Mouse (Mus musculus): ENCODE data around the gene Immp2l. TPM values are rescaled to one million over a fixed set of nuclear protein-coding genes. Genes with fewer than 3 reads are reported as not detected.

Immp2l gene
- total RNA-seq, 2 experiments from 2014 or later, result 5.2 to 8.1 TPM

GRCm38 (mm10) chr12:41185509-41185908 lies 161.6 kb downstream of the Immp2l start:
- no peak for DNase-seq

DNA sequence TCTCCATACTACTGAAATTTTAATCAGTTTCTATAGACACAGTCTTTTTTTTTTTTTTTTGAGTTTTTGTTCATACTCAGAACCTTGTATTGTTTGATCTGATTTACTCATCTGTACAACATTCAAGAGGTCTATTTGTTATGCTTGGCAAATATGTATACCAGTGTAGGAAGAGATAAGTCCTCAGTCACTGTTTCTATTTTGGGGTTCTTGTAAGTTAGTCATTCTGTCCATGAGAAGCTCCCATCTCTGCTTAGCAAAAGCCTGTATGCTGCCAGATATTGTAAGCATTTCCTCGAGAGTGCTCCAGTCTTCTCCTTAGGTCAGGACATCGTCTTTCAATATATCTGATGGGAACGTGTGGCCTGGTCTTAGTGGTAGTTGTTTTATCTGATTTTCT lies 168.9 kb downstream of the Immp2l start:
- no peak for DNase-seq

DNA sequence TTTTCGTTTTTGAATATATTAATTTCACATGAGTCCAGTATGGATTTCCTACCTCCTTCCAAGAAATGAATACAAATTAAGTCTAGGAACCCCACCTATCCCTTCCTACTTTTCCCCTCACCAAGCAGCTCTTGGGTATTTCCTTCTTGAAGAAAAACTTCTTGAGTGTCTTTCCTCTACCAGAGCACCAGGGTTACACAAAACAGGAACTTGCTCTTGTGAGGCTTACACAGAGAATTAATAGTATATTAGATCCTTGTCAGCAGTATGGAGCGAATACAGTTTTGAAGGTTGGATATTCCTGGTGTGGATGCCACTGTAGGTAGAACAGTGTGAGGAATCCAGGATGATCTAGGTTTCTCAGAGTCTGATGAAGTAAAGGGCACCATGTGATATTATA lies 172.5 kb downstream of the Immp2l start:
- DNase-seq, result no peak

GRCm38 (mm10) chr12:41215186-41215585 lies 191.3 kb downstream of the Immp2l start:
- DNase-seq, result no peak

- peak; percentile 5 for DNase-seq
Measured at GRCm38 (mm10) chr12:41221893-41222292, 198.0 kb downstream of the Immp2l start.

GRCm38 (mm10) chr12:41223686-41224085 lies 199.8 kb downstream of the Immp2l start:
- no peak for DNase-seq

- DNase-seq, result no peak
Measured at GRCm38 (mm10) chr12:41224538-41224937, 200.6 kb downstream of the Immp2l start.

DNA sequence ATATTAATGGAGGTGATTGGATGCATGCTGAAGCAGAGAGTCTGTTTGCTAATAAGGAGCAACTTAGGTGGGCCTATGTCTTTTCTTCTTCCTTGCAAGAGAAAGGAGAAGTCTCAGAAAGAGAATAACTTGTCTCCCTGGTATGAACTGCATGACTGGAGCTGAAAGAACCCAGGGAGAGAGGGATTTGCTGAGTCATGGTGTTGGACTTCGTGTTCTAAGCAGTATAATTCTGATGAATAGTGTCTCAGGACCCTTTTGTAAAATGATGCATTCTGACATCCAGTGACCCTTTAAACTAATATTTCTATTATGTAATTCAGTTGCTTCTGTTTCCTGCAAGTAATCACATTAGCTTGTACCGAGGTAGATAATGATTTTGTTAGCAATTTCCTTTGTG lies 208.1 kb downstream of the Immp2l start:
- no peak for DNase-seq

- DNase-seq, result no peak
Measured at GRCm38 (mm10) chr12:41237880-41238279, 214.0 kb downstream of the Immp2l start.

- DNase-seq, result no peak
Measured at GRCm38 (mm10) chr12:41241221-41241620, 217.3 kb downstream of the Immp2l start.

GRCm38 (mm10) chr12:41248254-41248653 lies 224.4 kb downstream of the Immp2l start:
- DNase-seq, result no peak

DNA sequence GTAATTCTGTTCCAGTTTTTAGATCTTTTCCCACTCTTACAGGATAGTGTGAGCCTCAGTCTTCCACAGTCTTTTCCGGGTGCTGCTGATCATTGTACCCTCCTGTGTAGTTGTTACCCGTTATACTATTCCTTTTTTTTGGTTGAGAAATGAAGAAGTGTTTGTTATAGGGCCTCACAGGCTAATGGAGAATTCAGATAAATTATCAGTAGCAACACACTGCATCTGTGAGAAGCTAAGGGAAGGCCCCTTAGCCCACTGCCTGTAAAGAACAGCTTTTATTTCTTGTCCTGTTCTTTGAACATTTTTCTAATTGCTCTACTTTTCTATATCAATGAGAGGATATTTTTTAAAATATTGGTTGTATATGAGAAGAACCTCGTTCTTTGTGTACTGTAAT lies 226.2 kb downstream of the Immp2l start:
- DNase-seq, result no peak

GRCm38 (mm10) chr12:41257905-41258304 lies 234.0 kb downstream of the Immp2l start:
- no peak for DNase-seq

DNA sequence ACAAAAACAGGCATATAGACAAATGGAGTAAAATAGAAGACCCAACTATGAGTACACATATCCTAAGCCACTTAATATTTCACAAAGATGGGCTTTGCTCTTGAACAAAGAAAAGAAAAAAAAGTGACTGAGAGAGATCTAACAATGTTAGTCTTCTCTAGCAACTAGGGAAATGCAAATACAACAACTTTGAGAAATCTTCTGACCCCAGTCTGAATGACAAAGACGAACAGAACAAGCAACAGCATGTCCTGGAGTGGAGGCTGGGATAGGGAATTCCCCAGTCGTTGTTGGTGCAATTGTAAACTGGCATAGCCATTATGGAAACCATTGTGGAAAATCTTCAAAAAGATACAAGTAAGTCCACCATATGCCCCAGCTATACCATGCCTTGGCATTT lies 235.7 kb downstream of the Immp2l start:
- DNase-seq, result no peak

DNA sequence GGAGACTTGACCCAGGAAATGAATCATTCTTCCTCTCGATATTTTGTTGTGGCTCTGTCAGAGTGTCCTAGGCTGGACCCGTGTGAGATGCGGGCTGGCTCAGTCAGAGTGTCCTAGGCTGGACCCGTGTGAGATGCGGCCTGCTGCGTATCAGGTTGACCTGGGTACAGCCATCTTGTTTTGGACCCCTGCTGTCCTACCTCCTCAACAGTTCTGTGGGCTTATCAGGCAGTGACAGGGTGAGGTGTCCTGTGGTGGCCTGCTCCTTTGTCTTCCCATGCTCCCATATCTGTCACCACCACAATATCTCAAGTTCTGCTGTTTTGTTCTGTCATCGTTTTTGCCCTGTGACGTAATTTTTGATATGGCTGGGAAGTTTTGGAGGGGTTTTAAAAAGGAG lies 250.2 kb downstream of the Immp2l start:
- DNase-seq, result no peak

DNA sequence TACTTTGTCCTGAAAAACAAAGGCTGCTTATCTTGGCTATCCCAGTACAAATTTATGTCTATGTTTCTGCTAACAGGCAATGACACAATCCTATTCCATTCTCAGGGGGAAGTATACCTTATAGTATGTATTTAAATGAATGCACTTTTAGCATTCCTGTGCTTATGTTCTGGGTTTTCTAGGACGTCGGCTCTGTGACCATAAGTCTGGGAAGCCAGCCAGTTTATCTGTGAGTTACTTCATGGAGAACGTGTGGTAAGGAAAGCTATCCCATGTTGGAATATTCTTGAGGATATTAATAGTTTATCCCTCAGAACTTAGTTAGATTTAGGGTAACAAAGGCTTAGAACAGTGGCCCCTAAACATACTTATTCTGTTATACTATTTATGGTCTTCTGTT lies 251.5 kb downstream of the Immp2l start:
- no peak for DNase-seq

GRCm38 (mm10) chr12:41277896-41278295 lies 254.0 kb downstream of the Immp2l start:
- DNase-seq, result no peak

DNA sequence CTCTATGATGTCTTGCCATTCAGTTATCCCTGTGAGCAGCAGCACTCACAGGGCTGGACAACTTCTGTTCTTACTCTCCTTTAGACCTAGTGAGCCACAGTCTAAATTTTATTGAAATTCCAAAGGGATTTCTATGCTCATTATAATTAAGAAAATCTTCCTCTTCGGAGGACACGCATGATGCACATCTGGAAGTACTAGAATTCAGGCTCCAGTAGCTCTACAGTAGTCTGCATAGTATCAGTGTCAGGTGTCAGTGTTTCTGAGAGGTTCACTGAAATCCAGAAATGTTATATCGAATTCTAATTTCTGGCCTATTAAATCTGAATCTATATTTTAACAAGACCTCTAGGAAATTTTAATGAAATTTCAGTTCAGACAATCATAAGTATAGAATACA lies 265.2 kb downstream of the Immp2l start:
- DNase-seq, result no peak

- no peak for DNase-seq
Measured at GRCm38 (mm10) chr12:41307015-41307414, 283.1 kb downstream of the Immp2l start.

DNA sequence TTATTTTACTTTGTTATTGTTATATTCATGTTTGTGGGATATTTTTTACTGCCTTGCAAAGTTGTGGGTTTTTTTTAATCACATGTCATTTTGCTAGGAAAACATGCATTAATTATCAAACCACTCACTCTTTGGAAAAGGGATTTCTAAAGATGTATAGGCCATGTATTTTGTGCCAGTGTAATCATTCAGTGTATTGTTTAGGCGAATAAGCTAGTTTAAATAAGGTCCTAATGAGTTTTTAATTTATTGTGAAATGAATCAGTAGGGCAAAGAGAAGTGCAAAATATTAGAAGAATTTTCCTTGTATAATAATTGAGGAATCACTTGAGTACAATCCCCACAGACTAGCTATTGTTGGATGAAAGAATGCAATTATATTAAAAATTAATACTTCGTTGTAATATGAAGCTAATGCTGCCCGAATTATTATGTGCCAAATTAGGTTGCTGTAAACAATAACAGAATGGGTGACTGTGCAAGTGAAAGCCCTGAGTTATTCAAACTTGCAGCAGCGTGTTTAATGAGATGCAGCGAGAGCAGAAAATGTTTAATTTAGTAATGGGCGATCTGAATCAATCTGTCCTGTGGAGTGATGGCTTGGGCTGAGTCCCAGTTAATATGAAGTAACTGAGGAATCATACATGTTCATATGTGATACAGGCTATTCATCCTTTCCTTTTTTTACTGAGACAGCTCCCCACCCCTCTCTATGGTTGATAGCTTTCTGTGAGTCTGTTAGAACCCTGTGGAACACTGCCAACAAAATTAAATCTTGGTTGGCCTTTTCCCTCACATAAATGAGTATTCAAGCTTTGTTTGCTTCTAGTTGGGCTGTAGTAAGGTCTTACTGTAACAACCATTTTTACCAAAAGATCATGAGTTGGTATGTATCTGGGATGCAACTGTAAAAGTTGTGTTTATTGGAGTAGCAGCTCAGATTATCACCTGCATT lies 285.1 kb downstream of the Immp2l start:
- no peak for DNase-seq

DNA sequence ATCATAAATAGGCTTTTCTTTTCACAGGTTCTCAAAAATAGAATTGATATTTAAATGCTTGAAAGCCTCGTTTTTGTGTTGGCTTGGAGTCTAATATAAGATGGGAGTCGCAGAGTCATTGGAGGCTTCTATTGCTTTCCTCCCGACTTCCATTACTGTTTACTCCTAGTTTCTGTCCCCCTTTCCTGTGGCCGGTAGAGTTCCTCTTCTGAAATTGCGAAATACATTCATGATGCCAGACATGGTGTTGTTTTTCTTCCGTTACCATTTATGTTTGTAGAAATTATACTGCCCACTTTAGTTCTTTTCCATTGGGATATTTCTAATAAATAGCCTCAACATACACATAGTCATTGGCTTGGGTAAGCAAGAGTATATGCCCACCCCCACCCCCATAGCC lies 289.5 kb downstream of the Immp2l start:
- DNase-seq, result no peak

DNA sequence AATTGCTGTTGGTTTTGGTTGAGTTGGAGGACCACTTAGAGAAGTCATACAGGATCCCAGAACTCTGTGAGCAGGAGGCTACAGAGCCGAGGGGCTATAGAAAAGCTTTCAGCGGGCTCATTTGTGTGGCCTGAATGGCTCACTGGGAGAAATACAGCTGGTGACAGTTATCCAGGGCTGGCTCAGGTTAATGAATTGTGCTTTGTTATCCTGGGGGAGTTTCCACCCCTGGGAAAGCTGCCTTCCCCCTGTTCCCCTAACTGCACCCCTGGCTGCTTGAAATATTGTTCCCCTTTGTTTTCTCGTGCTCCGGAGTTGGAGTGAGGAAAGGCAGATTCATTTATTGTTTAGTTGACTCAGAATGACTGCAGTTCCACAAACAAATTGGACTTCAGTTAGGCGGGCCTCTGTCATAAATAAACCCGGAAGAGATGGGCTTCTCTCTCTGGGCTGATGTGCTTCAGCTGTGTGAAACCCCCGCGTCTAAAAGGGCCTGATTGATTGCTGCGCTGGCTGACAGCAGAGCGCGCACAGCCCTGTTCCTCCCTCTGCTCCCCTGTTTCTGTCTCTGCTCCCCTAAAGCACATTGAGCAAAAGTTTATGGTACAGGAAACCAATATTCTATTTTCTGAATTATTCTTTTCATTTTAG lies 291.0 kb downstream of the Immp2l start:
- no peak for DNase-seq

GRCm38 (mm10) chr12:41315871-41316270 lies 292.0 kb downstream of the Immp2l start:
- no peak for DNase-seq

DNA sequence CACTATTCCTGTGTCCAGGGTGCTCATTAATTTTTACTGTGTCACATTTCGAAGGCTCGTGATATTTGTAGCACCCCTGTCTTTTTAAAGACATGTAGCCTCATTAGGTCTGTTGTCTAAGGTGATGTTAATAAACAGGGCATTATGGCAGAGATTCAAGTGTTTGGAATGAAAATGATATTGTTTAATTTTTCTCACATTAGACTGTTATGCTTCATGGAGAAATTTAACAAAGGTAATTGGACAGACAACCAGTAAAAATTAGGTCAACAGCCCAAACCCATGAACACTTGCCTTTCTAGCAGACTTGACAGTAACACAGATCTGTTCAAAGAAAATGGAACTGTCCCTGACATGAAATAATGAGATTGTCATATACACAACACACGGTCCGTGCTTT lies 292.5 kb downstream of the Immp2l start:
- DNase-seq, result no peak

All from heart, postnatal 4 days (tissue).